Mouse (Mus musculus) bone marrow, adult 2 months (tissue): ENCODE results near the gene Snrk. TPM values are rescaled to one million over a fixed set of nuclear protein-coding genes. Genes with fewer than 3 reads are reported as not detected.

Experiments
- H3K27ac ChIP-seq: fragments of 200-500 bp; 2 replicates; pipeline ENCODE4 v1.5.1; 2012; ENCODE audit warnings: low read depth, mild to moderate bottlenecking, control low read depth, inconsistent platforms, low read length; ENCODE audit not compliant: control insufficient read depth, poor library complexity, insufficient read depth
- H3K4me1 ChIP-seq: fragments of 200-500 bp; 2 replicates; pipeline ENCODE4 v1.6.1; 2011; ENCODE audit warnings: low read length; ENCODE audit not compliant: control insufficient read depth, insufficient read depth
- H3K4me3 ChIP-seq: fragments of 200-500 bp; replicated peaks from 2 replicates; pipeline ENCODE3; 2011; ENCODE audit warnings: mild to moderate bottlenecking, low read depth, low read length, control low read depth; ENCODE audit not compliant: control insufficient read depth
- CTCF ChIP-seq: fragments of 200-500 bp; IDR thresholded peaks from 2 replicates; pipeline ENCODE4 v1.5.1; 2011; ENCODE audit warnings: low read length, control low read depth; ENCODE audit not compliant: control insufficient read depth, insufficient read depth
- POLR2A ChIP-seq: fragments of 200-500 bp; IDR thresholded peaks from 2 replicates; pipeline ENCODE4 v1.6.1; 2011; ENCODE audit warnings: low read depth, mild to moderate bottlenecking, control low read depth, low read length, borderline replicate concordance; ENCODE audit not compliant: control insufficient read depth
- WGBS: fragments of 180-500 bp; shearing (Covaris S2); methylation state at CpG from one replicate; pipeline ENCODE4 v1.1.7; 2018; 5-methylcytosine and 5-hydroxymethylcytosine counted together
- polyA plus RNA-seq: library from polyadenylated mRNA; stranded (reverse); fragments of >200 nt; gene quantifications from 2 replicates; pipeline ENCODE4 v1.2.4, GENCODE M21; 2011; ENCODE audit warnings: low replicate concordance; ENCODE audit not compliant: missing spikeins, insufficient read depth, insufficient read length

The Snrk gene
- polyA plus RNA-seq, 1 experiment, result 36.8 TPM

DNA sequence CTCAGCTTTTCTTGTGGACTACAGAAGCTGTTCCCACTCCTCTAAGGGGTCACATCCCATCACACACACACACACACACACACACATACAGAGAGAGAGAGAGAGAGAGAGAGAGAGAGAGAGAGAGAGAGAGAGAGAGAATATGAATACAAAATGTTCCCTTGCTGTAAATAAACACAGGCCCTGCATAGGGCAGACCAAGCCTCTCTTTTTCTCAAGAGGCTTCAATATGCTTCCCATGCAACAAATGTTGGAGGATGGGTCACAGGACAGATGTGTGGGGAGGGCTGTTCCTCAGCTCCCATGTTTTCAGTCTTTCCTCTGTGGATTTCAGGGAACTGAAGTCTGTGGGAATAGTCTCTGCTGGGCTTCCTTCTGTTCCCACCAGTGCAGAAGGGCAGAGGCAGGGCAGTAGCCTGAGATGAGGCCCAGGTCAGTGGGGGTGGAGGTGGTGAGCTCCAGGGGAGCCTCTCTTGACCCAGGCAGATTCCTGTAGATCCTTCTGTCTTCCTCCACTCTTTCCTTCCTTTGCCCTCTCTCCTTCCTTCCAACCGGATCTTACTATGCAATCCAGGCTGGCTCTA is 69.7 kb downstream of the Snrk start:
- H3K27ac ChIP-seq, result no peak overlapping the region
- 63% methylated on average over 1 of the region's 1 CpGs for WGBS
- H3K4me3 ChIP-seq, result no peak overlapping the region
- no peak for TF ChIP-seq POLR2A
- TF ChIP-seq CTCF, result no peak
- no peaks in the 10 kb centered on the region; the same call in 1 of the 2 replicates for H3K4me1 ChIP-seq

DNA sequence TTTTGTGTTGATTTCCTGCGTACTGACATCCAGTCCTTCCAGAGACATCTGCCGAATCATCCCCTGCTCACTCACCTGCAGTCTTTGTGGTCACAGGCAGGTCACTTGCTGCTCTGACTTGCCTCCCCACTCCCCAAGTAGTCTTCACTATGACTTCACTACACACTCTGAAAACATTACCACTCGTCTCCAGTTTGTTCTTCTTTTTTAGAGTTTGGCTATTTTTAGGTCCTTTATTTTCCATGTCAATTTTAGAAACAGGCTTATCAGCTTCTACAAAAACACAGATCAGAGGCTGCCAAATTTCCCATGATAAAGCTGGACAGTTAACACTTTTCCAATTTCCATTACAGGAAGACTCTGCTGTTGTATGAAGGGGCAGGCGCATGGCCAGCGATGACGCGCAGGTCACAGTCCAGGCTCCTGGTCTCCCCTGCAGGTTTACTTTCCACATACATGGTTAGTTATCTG is 70.4 kb downstream of the Snrk start:
- H3K27ac ChIP-seq, result no peak overlapping the region
- H3K4me3 ChIP-seq, result no peak overlapping the region
- WGBS, result 59% methylated on average over 7 of the region's 7 CpGs
- H3K4me1 ChIP-seq, result no peaks in the 10 kb centered on the region; the same call in 1 of the 2 replicates
- no peak for TF ChIP-seq CTCF
- TF ChIP-seq POLR2A, result no peak

DNA sequence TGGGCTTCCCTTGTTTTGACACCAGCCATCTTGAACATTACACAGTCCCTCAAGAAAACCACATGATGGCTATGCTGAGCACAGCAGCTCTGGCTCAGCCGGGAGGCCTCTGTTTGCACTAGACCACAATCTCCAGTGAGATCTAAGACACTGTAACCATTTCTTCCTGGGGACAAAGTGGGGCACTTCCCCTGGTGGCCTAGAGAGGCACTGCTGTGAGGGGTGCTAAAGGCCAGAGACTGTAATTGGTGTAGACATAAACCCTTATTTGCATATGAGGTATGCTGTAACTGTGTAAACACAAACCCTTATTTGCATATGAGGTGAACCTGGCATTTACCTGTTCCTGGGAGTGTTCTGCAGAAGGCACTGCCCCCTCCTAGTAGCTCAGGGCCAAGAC is 71.7 kb downstream of the Snrk start:
- no peak overlapping the region for H3K4me3 ChIP-seq
- 5% methylated on average over 1 of the region's 1 CpGs for WGBS
- TF ChIP-seq POLR2A, result no peak
- peak; percentile 37; the same call in 1 of the 2 replicates for TF ChIP-seq CTCF
- no peaks in the 10 kb centered on the region; the same call in 1 of the 2 replicates for H3K4me1 ChIP-seq
- H3K27ac ChIP-seq, result no peak overlapping the region

DNA sequence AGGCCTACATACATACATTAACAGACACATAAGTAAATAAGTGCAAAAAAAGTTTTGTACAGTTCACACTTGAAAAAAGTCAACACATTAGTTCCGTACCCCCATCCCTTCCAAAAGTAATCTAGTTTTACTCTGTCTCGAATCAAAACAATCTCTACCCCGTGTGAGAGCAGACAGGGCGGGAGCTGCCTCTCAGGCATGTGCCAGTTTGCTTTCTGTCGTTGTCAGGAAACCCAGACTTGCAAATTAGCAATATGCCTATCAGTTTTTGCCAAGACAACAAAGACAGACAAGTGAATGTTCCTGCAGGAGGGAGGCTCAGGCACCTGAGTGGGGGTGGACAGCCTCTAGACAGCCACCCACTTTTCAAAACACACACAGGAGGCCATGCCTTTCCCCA is 76.3 kb downstream of the Snrk start:
- Histone ChIP-seq H3K4me1 (no peaks in the 10 kb centered on the region), H3K27ac (no peak overlapping the region), H3K4me3 (no peak overlapping the region)
- no peak for TF ChIP-seq CTCF
- TF ChIP-seq POLR2A, result no peak
- WGBS, result 51% methylated on average over 5 of the region's 5 CpGs

DNA sequence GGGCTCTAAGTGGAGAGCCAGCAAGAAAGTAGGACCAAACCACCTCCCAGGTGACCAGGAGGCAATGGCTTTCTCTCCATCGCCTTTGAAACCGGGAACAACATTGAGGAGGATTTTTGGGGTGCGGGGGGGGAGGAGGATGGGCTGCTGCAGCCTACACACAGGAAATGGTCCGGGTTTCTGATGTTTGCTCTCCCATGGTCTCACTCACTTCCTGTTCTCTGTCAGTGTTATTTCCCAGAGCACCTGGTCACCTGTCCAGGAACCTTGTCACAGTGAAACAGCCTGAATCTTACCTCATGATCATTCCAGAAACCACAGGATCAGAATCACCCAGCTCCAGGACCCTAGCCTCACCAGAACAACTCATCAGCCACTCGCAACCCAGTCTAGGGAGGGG is 76.8 kb downstream of the Snrk start:
- H3K27ac ChIP-seq, result no peak overlapping the region
- TF ChIP-seq CTCF (no peak), POLR2A (no peak)
- H3K4me1 ChIP-seq, result no peaks in the 10 kb centered on the region
- H3K4me3 ChIP-seq, result no peak overlapping the region
- 55% methylated on average over 5 of the region's 5 CpGs for WGBS

DNA sequence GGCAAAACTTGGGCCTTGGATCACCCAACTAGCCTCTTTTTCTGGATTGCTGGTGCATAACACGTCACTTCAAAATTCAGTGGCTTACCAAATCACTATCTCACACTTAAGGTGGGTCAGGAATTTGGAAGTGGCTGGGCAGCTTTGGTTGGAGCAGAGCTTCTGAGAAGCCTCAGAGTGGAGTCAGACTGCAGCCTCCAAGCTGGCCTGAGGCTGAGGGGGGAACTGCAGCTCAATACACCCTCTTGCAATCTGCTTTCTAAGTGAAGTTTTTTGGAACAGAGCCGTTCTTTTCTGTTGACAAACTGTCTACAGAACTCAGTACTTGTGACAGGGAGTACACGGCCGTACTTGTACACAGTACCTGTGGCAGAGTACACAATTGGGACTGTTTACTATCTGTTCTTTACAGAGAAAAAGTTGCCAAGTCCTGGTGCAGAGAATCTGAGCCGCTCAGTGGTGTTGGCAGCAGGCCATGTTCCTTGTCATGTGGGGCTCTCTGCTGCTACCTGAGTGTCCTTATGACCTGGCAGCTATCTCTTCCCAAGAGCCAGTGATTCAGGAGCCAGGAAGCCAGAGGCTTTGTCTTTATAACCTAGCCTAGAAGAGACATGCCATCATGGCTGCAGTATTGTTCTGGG is 78.1 kb downstream of the Snrk start:
- no peak overlapping the region for H3K27ac ChIP-seq
- TF ChIP-seq POLR2A, result no peak
- TF ChIP-seq CTCF, result no peak
- 73% methylated on average over 5 of the region's 5 CpGs for WGBS
- H3K4me3 ChIP-seq, result no peak overlapping the region
- H3K4me1 ChIP-seq, result no peaks in the 10 kb centered on the region

DNA sequence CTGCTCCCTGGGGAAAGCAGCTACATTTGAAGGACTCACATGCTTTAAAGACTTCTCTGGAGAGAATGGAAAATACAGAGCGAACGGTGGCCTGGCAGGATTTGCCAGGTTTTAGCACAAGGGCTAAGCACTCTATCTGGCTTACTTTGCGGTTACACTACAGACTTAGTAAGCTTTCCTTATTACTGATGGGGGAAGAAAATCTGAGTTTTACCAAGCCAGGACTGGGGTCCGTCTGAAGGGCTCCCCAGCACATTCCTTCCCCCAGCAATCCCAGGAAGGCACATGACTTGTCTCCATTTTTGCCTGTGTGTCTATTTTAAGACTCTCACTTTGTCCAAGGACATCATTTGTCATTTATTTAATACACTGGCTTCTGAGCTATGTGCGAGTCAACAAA is 80.0 kb downstream of the Snrk start:
- Histone ChIP-seq H3K27ac (no peak overlapping the region), H3K4me1 (no peaks in the 10 kb centered on the region), H3K4me3 (no peak overlapping the region)
- TF ChIP-seq POLR2A (no peak), CTCF (no peak)
- 85% methylated on average over 5 of the region's 5 CpGs for WGBS

DNA sequence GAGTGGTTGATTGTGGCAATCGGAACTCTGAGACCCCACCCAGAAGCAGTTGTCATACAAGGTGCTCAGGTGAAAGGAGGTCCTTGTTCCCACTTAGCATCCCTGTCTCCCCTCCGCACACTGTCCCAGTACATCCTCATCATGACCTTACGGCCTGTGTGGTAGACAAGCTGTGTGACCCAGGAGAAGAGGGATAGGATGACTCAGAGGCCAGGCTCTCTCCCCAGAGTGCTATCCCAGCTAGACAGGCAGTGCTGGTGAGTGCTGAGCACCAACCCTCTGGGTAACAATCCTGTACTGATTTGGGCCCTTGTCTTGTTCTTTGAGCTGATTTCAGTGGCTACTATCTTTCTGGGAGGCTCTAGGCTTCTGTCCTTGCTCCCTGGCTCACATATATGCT is 81.6 kb downstream of the Snrk start:
- Histone ChIP-seq H3K4me1 (no peaks in the 10 kb centered on the region), H3K4me3 (no peak overlapping the region), H3K27ac (no peak overlapping the region)
- TF ChIP-seq CTCF (no peak), POLR2A (no peak)
- 90% methylated on average over 3 of the region's 3 CpGs for whole genome bisulfite sequencing
